Mouse (Mus musculus) 3134 (cell line): ENCODE data around the gene Syne3.
A peak's percentile ranks its signal among the peaks of the same experiment; 100 is the strongest.

Source experiments
- DNase-seq: peaks from one replicate; pipeline ENCODE4 v3.0.0-alpha.2; 2011; ENCODE audit warnings: low spot score; ENCODE audit not compliant: insufficient read length; ENCODE audit errors: extremely low read depth

The Syne3 gene

GRCm38 (mm10) chr12:104933217-104933616 is 76.4 kb downstream of the Syne3 start:
- no peak for DNase-seq

- no peak for DNase-seq
Observed at GRCm38 (mm10) chr12:104925765-104926164, 83.8 kb downstream of the Syne3 start.

GRCm38 (mm10) chr12:104925035-104925434 is 84.6 kb downstream of the Syne3 start:
- no peak for DNase-seq

GRCm38 (mm10) chr12:104924546-104924945 is 85.1 kb downstream of the Syne3 start:
- no peak for DNase-seq

- no peak for DNase-seq
Observed at GRCm38 (mm10) chr12:104923948-104924388, 85.6 kb downstream of the Syne3 start.

- DNase-seq, result no peak
Observed at GRCm38 (mm10) chr12:104922647-104923046, 87.0 kb downstream of the Syne3 start.

- no peak for DNase-seq
Observed at GRCm38 (mm10) chr12:104921071-104921470, 88.5 kb downstream of the Syne3 start.

GRCm38 (mm10) chr12:104919247-104919646 is 90.4 kb downstream of the Syne3 start:
- DNase-seq, result peak; percentile 36

- DNase-seq, result no peak
Observed at GRCm38 (mm10) chr12:104917927-104918326, 91.7 kb downstream of the Syne3 start.

- peak; percentile 65 for DNase-seq
Observed at GRCm38 (mm10) chr12:104917297-104917696, 92.3 kb downstream of the Syne3 start.

- DNase-seq, result no peak
Observed at GRCm38 (mm10) chr12:104916776-104917175, 92.8 kb downstream of the Syne3 start.

- no peak for DNase-seq
Observed at GRCm38 (mm10) chr12:104915681-104916080, 93.9 kb downstream of the Syne3 start.

- no peak for DNase-seq
Observed at GRCm38 (mm10) chr12:104912990-104913389, 96.6 kb downstream of the Syne3 start.

GRCm38 (mm10) chr12:104912281-104912933 is 97.2 kb downstream of the Syne3 start:
- no peak for DNase-seq

GRCm38 (mm10) chr12:104909750-104910149 is 99.9 kb downstream of the Syne3 start:
- DNase-seq, result no peak

- DNase-seq, result no peak
Observed at GRCm38 (mm10) chr12:104908986-104909385, 100.6 kb downstream of the Syne3 start.

- DNase-seq, result no peak
Observed at GRCm38 (mm10) chr12:104908024-104908781, 101.4 kb downstream of the Syne3 start.

GRCm38 (mm10) chr12:104907133-104907532 is 102.5 kb downstream of the Syne3 start:
- DNase-seq, result no peak

- DNase-seq, result peak; percentile 45
Observed at GRCm38 (mm10) chr12:104904138-104904537, 105.5 kb downstream of the Syne3 start.

- DNase-seq, result no peak
Observed at GRCm38 (mm10) chr12:104902392-104903053, 107.1 kb downstream of the Syne3 start.

- DNase-seq, result no peak
Observed at GRCm38 (mm10) chr12:104901320-104901719, 108.3 kb downstream of the Syne3 start.

GRCm38 (mm10) chr12:104899835-104900234 is 109.8 kb downstream of the Syne3 start:
- DNase-seq, result no peak
